Mouse (Mus musculus): ENCODE measurements around the gene Cyp4a30b.
"Not testable (repeated sequence)": the region's sequence is repeated elsewhere in the genome, so short reads cannot be mapped to it uniquely, and the experiment has no call there.

DNA sequence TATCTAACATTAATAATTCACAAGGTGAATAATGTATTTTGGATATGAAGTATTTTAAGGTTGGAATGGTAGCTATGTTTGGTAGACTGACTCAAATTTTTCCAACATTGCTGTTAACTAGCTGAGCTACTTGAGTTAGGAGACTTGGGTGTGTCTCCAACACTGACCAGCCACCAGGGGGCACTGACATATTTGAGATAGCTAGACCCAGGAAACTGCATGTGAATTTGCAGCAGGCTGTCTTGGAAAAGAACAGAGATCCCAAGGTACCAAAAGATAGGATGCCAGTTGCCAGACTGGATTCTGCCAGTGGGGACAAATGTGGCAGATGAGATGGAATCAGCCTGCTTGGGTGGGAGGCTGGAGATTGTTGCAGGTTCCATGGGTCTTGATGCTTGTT is 23.6 kb downstream of the Cyp4a30b start:
- not testable (repeated sequence) for TF ChIP-seq CTCF (IDR thresholded peaks at IDR 0.05; ENCODE audit: low read depth, low read length); GATA1 (IDR thresholded peaks at IDR 0.05; ENCODE audit: borderline replicate concordance, low read length); TAL1 (conservative IDR thresholded peaks at IDR 0.05; ENCODE audit: low read depth, low read length); POLR2AphosphoS5 (IDR thresholded peaks at IDR 0.05; ENCODE audit: insufficient replicate concordance, low read depth, low read length); GATA2 (IDR thresholded peaks at IDR 0.05; ENCODE audit: borderline replicate concordance, low read depth, low read length)

Data from G1E (cell line).